Mouse (Mus musculus) neural tube, embryonic 10.5 days (tissue): ENCODE data around the gene Cbx6.
"Not testable (repeated sequence)": the region's sequence is repeated elsewhere in the genome, so short reads cannot be mapped to it uniquely, and the experiment has no call there.

Source experiments
- DNase-seq: peaks from one replicate; pipeline ENCODE4 v3.0.0-alpha.2; 2017; ENCODE audit warnings: low spot score; ENCODE audit errors: extremely low spot score

Gene Cbx6

DNA sequence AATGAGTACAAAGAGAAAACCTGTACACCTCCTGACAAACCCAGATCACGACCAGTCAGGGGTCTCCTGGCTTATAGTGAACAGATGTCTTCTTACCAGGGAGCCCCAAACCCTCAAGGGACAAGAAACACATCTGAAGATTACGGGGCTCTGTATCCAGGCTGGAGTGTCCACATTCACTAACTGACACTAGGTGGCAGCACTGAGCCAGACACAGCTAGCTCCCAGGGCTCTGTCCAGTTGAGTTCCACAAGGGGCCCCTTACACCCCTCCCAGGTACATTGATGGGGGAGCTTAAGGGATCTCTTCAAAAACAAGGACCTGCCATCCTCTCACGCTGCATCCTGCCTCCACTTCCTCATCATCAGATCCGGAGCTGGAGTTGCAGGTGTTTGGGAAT lies 4.1 kb downstream of the Cbx6 start:
- DNase-seq = peak; percentile 73

DNA sequence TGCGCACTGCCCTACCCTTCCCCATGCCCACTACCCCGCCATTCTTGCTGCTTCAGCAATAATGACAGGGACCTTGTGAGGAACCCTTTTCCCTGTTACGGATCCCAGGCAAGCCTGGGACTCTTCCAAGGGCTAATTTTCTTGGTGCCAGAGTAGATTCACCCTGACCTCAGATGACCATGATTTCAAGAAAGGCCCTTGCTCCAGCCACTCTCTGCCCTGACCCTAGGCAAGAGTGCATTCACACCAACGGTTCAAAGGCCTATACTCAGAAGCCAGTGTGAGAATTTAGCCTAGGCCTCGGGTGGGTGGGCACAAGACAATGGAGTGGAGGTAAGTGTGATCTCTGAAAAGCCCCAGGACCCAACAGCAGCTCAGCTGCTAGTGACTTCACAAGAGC lies 5.1 kb downstream of the Cbx6 start:
- no peak for DNase-seq

DNA sequence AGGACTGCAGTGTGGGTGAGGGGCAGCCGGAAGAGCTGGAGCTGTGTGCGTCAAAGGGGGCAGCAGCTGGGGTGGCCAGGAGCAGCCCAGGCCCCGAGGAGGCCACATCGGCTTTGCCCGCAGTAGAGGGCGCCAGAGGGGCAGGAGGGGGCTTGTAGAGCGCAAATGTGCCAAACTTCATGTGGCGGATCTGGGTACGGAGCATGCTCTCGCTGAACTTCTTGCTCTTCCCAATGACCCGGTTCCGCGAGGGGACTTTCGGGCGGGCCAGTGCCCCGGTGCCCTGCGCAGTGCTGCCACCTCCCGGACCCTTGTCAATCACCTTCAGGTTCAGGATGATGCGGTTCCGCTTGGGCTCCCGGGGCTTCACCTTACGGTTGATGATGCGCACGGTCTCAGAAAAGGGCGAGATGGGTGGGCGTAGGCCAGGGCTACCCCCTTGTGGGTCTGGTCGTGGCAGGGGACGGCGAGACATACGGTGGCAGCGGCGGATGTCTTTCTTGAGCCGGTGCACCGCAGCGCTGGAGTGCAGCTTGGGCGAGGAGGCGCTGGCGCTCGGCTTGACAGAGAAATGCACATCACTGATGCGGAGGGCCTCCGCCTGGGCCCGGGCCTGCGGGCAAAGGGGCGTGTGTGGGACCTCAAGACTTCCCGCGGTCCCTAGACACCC lies 6.0 kb downstream of the Cbx6 start:
- no peak for DNase-seq

DNA sequence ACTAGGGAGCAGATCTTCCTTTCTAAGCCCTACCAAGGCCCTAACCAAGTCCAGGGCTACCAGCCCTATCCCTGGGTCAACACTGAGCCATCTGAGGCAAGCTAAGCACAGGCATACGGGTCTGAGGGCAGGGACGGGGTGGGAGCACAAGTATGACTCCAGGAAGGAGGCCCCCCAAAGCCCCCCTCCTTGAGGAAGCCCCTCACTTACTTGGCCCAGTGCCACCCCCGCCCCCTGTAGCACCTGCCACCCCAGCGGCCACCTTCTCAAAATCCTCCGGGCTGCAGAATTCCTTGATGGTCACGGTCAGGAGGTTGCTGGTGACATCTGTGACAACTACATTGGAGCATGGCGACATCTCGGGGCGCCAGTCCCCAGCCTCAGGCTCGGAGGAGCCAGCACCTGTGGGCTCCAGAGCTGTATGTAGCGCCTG lies 6.7 kb downstream of the Cbx6 start:
- DNase-seq = no peak

DNA sequence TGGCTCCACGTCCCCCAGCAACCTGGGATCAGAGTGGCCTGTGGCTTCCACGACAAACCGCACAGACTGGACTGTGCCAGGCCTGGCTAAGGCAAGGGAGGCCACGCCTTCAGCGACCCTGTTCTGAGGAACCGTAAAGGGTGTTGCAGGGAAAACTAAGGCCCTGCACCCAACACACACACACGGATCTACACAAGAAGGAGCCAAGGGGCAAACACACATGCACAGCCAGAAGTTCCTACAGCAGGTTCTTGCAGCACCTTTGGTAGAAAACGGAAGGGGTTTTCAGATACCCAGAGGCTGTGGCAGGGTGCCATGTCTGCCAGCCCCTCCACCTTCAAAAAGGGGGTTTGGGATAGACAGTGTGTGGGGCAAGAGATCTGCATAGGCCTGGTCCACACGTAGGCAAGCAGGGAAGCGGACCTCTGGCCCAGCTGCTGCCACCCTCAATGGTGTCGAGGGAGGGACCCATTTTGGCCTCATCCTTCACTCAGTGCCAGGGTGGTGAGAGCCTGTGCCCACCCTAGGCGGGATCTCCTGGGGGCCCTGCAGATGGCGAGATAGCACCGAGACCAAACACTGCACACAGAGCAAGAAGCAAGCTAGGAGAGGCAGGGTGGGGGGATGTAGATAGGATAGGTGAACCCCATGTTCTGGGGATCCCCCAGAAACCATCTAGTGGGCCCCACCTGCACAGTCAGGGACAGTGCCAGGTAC lies 7.3 kb downstream of the Cbx6 start:
- no peak for DNase-seq

DNA sequence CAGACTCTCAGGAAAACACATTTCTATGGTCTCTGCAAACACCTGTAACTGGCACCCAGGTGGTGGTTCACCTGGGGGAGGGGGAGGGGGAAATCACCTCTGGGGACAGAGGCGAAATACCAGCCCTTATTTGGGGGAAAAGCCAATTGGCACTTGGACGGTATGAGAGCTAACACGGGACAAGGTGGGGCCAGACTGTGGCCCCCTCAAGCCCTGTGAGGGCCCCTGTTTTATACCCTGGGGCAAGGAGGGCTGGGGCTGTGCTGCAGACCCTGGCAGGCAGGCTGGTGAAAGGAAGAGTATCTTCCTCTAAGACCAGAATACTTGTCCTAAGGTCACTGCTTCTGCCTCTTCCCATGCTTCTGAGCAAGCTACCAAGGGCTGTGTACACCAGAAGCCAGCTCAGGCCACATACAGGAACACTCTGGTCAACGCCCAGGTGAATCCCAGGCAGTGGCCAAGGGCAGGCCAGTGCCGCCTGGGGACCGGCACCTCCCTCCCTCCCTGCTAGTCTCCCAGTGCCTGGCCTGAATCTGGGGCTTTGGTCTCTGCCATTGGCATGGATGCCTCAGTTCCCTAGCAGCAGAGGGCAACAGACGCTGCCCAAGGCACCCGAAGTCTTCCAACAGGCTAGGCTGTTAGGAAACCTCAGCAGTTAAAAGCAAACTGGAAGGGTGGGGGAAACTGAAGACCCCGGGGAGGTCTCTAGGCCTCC lies 8.1 kb downstream of the Cbx6 start:
- no peak for DNase-seq

DNA sequence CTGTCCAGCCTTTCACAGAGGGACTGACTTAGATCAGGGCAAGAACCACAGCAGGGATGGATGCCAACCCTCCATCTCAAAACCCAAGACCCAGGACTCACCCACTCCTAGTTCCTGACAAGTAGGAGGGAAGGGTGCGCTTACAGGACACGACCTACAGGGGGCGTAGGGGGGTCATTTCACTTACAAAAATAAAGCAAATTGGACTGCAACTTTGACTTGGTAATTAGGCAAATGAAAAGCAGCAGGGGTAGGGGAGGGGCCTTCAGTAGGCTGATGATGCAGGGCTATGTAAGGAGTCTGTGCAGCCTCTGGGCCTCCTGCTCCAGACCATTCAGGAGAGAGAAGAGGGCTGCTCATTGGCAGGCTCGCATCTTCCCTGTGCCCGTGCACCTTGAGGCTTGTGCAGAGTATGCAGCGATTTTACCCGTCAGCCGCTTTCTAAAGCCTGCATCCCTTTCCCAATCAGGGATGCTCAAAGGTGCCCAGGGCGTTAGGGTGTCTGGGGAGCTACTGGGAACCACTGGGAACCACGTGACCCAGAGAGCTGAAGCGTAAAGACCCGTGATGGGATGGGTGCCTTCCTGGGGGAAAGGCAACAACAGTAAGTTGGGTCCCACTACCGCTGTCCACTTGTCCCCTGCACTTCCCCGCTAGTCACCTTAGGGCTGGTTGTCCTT lies 9.2 kb downstream of the Cbx6 start:
- no peak for DNase-seq

DNA sequence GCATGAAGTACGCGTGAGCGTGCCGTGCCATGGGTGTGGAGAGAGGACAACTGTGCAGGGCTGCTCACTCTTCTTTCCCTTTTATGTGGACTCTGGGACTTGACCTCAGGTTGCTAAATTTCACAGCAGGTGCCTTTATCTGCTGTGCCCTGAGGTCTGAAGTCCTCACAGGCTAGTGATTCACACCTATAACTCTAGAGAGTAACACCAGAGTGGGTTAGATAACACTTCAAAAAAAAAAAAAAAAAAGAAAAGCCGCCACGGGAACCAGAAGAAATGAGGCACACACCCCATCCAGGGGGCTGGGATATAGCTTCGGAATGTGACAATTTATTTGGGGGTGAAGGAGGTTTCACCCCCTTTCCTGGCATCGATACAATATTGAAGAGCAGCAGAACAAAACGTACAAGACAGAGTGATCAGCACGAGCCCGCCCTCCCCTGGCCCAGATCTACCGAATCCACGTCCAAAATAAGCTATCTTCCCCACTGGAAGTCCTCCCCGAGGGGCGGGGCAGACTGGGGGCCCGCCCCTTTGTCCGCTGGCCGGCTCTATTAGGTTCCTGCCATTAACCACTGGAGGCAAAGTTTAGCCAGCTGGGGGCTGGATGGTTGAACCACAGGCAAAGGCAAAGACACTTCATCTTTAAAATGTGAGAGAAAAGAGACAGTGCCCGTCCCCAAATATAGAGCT lies 10.8 kb downstream of the Cbx6 start:
- no peak for DNase-seq

DNA sequence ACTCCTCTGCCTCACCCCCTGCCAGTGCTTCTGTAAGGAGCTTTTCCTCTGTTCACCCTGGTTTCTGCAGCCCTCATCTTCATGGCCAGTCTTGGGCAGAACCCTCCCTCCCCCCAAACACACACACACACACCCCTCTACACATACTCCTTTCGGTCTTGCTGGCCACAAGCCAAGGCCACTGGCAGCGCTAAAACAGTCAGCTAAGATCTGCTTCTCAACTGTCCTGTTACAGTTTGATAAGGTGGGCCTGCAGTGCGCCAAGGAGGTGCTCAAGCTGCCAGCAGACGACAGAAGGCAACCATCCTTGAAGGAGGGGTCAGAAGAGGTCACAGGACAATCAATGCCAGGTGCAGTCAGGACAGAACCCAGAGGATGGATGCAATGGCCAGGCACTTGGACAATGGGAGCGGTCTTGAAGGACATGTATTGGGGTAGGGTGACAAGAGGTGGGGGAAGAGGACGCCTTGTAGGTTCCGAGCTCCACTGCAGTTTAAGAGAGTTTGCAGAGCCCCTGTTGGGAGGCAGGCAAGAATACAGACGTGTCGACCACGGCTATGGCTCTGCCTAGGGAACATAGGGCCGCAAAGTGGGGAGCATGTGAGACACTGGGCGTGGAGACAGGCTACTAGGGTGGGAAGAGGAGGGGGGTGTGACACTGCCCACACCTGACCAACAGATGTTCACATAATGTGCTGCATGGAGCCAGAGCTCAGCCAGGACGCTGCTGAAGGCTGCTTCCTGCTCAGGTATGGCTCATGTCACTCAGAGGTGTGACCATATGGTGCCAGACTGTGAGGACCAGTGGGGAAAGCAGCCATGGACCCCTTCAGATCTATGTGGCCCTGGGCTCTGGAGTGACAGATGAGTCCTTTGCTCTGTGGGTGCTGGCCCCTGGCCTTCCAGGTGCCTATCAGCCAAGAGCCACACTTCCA lies 12.0 kb downstream of the Cbx6 start:
- DNase-seq = no peak

DNA sequence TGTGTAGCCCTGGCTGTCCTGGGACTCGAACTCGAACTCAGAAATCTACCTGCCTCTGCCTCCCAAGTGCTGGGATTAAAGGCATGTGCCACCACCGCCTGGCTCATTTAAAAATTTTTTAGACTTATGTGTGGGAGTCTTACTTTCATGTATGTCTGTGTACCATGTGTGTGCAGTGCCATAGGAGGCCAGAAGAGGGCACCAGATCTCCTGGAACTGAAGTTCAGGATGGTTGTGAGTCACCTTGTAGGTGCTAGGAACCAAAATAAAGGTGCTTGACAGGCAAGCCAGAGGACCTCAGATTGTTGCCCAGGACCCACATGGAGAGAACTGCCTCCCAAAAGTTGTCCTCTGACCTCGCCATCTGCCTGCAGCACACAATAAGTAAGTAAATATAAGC lies 16.2 kb downstream of the Cbx6 start:
- no peak for DNase-seq

DNA sequence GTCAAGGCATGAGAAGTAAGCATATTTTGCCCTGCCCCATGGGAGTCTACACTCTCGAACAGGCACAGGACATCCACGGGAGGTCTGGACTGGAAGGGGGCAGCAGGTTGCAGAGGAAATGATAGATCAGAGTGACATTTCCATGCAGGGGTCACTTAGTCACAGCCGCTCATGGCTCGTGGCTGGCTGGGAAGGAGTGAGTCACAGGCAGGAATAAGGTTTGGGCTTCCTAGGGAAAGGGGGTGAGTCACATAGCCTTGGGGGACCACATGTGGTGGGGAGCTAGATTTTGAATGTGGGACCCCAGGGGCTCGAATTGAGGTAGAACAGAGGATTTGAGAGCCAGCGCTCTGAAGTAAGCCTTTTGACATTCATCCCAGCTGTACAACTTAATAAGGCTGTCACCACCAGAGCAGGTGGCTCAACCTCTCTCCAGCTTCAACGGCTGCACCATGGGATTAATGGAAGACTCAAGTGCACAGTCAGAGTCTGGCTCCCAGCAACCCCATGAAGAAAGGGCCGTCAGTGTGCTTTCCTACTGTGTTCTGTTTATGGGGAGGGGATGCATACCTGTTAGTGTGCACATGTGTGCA lies 20.7 kb downstream of the Cbx6 start:
- DNase-seq = no peak

DNA sequence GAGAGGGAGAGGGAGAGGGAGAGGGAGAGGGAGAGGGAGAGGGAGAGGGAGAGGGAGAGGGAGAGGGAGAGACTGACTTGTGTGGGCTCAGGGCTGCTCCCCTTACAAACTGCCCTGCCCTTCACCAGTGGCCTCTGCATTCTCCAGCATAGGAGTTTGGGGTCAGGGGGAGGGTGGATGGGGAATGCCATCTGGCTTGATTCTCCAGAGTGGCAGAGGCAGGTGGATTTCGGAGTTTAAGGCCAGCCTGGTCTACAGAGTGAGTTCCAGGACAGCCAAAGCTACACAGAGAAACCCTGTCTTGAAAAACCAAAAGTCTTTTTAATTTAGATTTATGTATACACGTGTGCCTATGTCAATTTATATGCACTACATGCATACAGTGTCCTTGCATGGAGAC lies 21.6 kb downstream of the Cbx6 start:
- not testable (repeated sequence) for DNase-seq

DNA sequence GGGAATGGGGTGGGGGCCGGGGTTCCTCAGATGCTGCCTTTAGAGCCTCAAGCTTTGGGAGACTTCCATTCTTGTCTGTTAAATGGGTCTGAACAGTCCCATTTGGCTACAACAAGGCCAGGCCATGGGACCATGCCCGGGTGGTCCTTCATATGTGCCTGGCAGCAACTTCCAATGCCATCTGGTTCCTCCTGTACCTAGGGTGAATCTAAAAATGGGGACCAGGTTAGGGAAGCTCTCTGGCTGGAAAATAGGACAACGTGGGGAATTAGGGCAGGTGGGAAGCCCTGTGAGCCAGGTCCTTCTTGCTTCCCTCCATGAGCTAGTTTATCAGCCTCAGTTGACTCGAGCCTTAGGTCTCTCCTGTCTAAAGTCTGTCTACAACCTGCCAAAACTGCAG lies 23.5 kb downstream of the Cbx6 start:
- no peak for DNase-seq

DNA sequence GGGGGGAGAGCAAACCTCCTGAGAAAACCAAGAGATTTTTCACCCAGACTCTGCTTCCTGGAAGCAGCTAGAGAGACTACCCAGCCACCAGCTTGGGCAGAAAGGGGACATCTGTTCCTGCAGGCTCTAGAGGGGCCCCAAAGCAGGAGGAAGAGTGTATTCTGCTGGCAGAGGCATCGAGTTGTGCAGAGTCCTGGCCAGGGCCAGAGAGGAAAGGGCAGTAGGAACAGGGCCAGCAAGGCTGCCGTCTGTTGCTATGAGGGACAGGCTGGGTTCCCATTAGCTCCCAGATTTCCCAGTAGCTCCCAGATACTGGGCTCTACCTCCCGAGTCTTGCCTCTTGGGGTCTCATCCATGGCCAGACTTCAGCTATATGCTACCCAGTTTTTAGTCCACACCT lies 24.4 kb downstream of the Cbx6 start:
- no peak for DNase-seq

DNA sequence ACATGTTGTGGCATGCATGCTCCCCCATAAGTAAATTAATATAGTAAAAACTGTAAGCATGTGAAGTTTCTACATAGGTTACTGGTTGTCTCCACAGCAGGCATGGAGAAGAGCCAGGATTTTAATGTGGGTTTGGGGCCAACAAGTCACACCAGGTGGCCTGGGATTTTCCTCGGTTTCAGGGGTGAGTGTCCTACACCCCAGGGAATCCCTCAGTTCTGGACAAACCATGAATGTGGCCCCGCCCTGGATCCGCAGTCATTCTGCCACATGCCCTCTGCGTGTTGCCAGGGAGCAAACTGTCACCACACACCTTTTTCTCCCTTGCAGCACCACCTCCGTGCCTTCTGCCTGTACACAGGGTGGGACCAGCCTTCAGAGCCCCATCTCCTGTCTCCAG lies 25.8 kb downstream of the Cbx6 start:
- no peak for DNase-seq

DNA sequence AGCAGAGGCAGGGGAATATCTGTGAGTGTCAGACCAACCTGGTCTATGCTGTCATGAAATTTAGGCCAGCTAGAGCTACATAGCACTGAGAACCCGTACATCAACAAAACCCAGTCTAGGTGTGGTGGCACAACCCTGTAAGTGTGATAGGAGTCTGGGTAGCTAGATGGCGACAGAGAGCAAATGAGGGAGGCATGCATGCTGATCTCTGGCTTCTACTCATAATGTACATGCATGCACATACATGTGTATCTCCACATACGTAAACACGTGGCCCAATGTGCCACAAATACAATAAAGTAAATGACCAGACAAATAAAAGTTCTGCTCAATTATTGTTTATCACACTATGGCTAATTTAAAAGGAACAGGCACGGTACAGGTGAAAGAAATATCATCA lies 26.4 kb downstream of the Cbx6 start:
- no peak for DNase-seq

DNA sequence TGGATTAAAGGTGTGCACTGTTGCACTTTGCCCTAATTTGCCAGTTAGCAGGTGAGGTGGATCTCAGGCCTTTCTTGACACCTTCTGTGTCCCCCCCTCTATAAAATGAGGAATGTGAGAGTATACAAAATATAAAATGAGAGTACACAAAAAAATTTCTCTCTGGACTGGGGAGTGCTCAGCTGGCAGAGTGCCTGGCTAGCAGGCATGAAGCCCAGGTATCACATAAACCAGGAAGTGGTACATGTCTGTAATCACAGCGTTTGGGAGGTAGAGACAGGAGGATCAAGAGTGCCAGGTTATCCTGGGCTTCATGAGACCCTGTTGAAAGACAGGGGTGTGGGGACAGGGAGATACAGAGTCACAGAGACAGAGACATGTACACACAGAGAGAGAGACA lies 27.4 kb downstream of the Cbx6 start:
- no peak for DNase-seq

DNA sequence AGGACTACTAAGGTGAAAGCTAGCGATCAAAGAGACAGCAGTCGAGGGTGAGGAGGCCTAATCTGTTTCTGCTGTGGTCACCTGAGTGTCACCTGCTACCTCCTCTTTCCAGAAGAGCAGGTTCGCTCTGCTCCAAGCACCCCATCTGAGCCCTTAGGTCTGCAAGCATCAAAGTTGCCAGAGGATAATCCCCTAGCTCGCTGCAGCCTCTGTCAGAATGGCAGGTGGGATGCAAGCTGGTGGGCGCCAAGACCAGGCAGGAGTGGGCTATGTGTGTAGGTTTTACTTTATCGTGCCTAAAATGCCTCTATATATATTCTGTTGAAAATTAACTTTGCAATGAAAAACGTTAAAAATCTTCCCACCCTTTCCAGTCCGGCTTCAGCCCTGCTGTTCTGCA lies 29.2 kb downstream of the Cbx6 start:
- DNase-seq = no peak

DNA sequence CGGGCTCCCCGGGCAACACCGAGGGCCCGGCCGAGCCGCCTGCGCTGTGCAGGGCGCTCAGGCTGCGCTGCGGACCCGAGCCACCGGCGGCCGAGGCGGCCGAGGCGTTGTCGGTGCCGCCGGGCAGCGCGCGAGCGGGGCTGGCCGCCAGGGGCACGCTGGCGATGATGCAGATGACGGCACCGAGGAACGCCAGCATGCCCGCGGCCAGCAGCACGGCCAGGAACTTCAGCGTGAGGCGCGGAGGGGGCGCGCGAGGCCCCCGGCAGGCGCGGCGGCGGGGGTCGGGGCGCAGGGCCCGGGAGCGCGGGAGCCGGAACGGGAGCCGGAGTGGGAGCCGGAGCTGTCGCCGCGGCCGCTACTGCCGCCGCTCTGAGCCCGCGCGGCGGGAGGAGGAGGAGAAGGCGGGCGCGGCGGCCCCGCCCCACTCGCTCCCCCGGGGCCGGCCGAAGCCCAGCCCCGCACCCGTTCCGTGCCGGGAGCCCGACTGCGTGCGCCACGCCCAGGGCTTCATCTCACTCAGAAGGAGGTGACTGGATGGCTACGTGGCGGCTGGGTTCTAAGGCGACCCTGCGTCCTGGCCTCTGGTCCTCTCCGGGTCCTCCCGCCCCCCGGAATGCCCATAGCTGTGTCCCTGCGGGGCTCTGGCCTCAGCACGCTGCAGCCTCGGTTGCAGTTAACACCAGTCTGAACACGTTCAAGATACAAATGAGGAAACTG lies 30.0 kb downstream of the Cbx6 start, which contains the start of gene Nptxr:
Nptxr (minus strand) TSS at position 415 of the 720 bp plus-strand sequence.
- peak; percentile 68 for DNase-seq
